Mouse (Mus musculus) heart, postnatal 10 days (tissue): ENCODE data around the gene Dcpp2. TPM values are rescaled to one million over a fixed set of nuclear protein-coding genes. Genes with fewer than 3 reads are reported as not detected.
"Not testable (repeated sequence)": the region's sequence is repeated elsewhere in the genome, so short reads cannot be mapped to it uniquely, and the experiment has no call there.

Experiments
- DNase-seq, 2 experiments: peaks; one replicate each; pipeline ENCODE4 v3.0.0; 2021
- intact Hi-C: fragments of 180-260 bp; cut with DNase I; formaldehyde crosslinking; loops from one replicate; pipeline ENCODE4 v1.15.1; 2025
- total RNA-seq, 2 experiments: library from RNA; stranded (reverse); gene quantifications; 2 replicates each; pipeline ENCODE4 v1.2.3; 2021

The Dcpp2 gene
- not detected for total RNA-seq

- intact Hi-C loops, DNase-seq: not testable (repeated sequence)
These were observed at the start of gene Dcpp2, which contains the start of gene Dcpp1 for GRCm38 (mm10) chr17:23880576-23880975. Gene Dcpp2, plus strand, starts transcription at chr17:23880880. Gene Dcpp1, plus strand, starts transcription at chr17:23880876.

GRCm38 (mm10) chr17:23831201-23831600 is 49.5 kb upstream of the Dcpp2 start:
- intact Hi-C loops, result no loop called here
- DNase-seq, result no peak

- DNase-seq, result no peak
- intact Hi-C loops, result no loop called here
These were observed 44.6 kb upstream of the Dcpp2 start, which contains the start of gene Prss33 for GRCm38 (mm10) chr17:23836006-23836575. Gene Prss33, minus strand, starts transcription at chr17:23836056.

GRCm38 (mm10) chr17:23841145-23841544 is 39.5 kb upstream of the Dcpp2 start:
- peak; percentile 57 to 74 for DNase-seq
- intact Hi-C loops, result no loop called here

- DNase-seq, result no peak
- intact Hi-C loops, result loop anchor here (2.0 kb wide), 1 partner anchor 68 kb away; no protein-coding TSS in a partner anchor
These were observed 37.4 kb upstream of the Dcpp2 start for GRCm38 (mm10) chr17:23843141-23843811.

- intact Hi-C loops, result loop anchor here (2.0 kb wide), 1 partner anchor 69 kb away; no protein-coding TSS in a partner anchor
- DNase-seq, result peak in 1 of 2 experiments; percentile 59
These were observed 36.8 kb upstream of the Dcpp2 start, which contains the start of the genes Prss32 and Prss41 for GRCm38 (mm10) chr17:23843812-23844273. Gene Prss32, plus strand, starts transcription at chr17:23843855. Gene Prss41, minus strand, starts transcription at chr17:23844172.

GRCm38 (mm10) chr17:23850028-23850427 is 30.7 kb upstream of the Dcpp2 start:
- intact Hi-C loops, result loop anchor here (5.0 kb wide), 1 partner anchor 103 kb away; the partner anchor contains the start of gene Kremen2
- no peak for DNase-seq

- intact Hi-C loops, result loop anchor here (1.0 to 5.0 kb wide), 2 partner anchors 104 to 109 kb away; partner anchors contain the start of gene Kremen2
- DNase-seq, result peak; percentile 56 to 79
These were observed 29.6 kb upstream of the Dcpp2 start for GRCm38 (mm10) chr17:23850853-23851749.

GRCm38 (mm10) chr17:23853292-23853691 is 27.4 kb upstream of the Dcpp2 start:
- intact Hi-C loops, result loop anchor here (5.0 kb wide), 1 partner anchor 106 kb away; the partner anchor contains the start of gene Kremen2
- DNase-seq, result peak; percentile 40 to 71

- intact Hi-C loops, result loop anchor here (5.0 kb wide), 1 partner anchor 107 kb away; the partner anchor contains the start of gene Kremen2
These were observed 26.4 kb upstream of the Dcpp2 start for GRCm38 (mm10) chr17:23854229-23854765.

GRCm38 (mm10) chr17:23857193-23857592 is 23.5 kb upstream of the Dcpp2 start:
- intact Hi-C loops, result no loop called here

More at GRCm38 (mm10) chr17:23854229-23854765, 26.4 kb upstream of the Dcpp2 start:
- DNase-seq, result peak in 1 of 2 experiments; percentile 14

GRCm38 (mm10) chr17:23857913-23858312 is 22.8 kb upstream of the Dcpp2 start:
- intact Hi-C loops, result no loop called here
- DNase-seq, result no peak

More at GRCm38 (mm10) chr17:23857193-23857592, 23.5 kb upstream of the Dcpp2 start:
- no peak for DNase-seq

- DNase-seq, result no peak
- intact Hi-C loops, result no loop called here
These were observed 17.8 kb upstream of the Dcpp2 start for GRCm38 (mm10) chr17:23862926-23863325.

- no peak for DNase-seq
- intact Hi-C loops, result no loop called here
These were observed 12.9 kb upstream of the Dcpp2 start, which contains the start of gene Prss21 for GRCm38 (mm10) chr17:23867756-23868155. Gene Prss21, plus strand, starts transcription at chr17:23868056.

GRCm38 (mm10) chr17:23868513-23868912 is 12.2 kb upstream of the Dcpp2 start:
- no peak for DNase-seq
- intact Hi-C loops, result no loop called here

- intact Hi-C loops, result loop anchor here (1.0 kb wide), 2 partner anchors 86 to 100 kb away; no protein-coding TSS in a partner anchor
- peak; percentile 56 to 76 for DNase-seq
These were observed 6.5 kb upstream of the Dcpp2 start for GRCm38 (mm10) chr17:23873884-23874856.

GRCm38 (mm10) chr17:23876741-23877140 is 3.9 kb upstream of the Dcpp2 start:
- DNase-seq, result no peak
- intact Hi-C loops, result no loop called here

- intact Hi-C loops, result no loop called here
- DNase-seq, result no peak
These were observed 3.5 kb upstream of the Dcpp2 start for GRCm38 (mm10) chr17:23877166-23877565.

- intact Hi-C loops, result not testable (repeated sequence)
These were observed 36.5 kb downstream of the Dcpp2 start, which contains the start of gene Dcpp3 for GRCm38 (mm10) chr17:23917158-23917557. Gene Dcpp3, plus strand, starts transcription at chr17:23917458.

More at GRCm38 (mm10) chr17:23917158-23917557, 36.5 kb downstream of the Dcpp2 start, which contains the start of gene Dcpp3:
- DNase-seq, result not testable (repeated sequence)
